Mouse (Mus musculus) cerebellum, adult 8-10 months (tissue): ENCODE results near the gene St8sia1.

Source experiments
- DNase-seq: peaks from one replicate; pipeline ENCODE4 v3.0.0; 2022

The St8sia1 gene

GRCm38 (mm10) chr6:142815513-142815912 lies 148.7 kb downstream of the St8sia1 start:
- DNase-seq: no peak

- DNase-seq: peak; percentile 84
Observed at GRCm38 (mm10) chr6:142814495-142814921, 149.7 kb downstream of the St8sia1 start.

DNA sequence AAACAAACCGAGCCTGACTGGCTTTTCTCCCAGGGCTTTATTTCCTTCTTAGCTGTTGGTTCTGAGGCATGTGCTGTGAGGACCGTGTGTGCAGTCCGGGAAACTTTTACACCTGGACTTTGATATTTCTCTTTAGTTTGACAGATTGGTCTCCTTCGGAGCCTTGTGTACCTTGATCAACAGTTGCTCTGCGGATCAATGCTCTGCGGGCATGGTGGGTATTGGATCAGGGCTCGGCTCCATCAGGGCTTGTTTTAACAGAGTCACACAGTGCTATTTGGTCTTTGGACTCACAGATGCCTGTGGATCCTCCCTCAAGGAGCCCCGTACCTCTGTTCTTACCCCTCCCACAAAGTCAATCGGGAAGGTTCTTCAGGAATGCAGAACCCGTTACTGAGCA lies 150.2 kb downstream of the St8sia1 start:
- DNase-seq: no peak

DNA sequence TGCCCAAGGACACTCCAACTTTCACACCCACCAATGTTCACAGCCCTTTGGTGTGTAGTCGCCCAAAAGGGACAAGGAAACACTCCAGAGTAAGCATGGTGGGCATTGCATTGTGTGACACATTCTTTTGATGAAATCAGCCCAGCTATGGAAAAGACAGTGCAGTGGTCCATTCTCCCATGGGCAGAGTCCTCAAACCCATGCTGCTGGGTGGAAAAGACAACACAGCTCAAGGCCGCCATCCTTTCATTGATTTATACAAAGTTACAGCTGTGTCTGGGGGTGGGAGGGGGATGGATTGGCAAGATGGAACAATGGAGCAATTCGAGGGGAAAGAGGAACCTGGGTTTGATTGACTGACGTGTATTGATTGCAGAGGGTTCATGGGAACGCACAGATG lies 151.3 kb downstream of the St8sia1 start:
- no peak for DNase-seq

GRCm38 (mm10) chr6:142810239-142810638 lies 154.0 kb downstream of the St8sia1 start:
- no peak for DNase-seq

DNA sequence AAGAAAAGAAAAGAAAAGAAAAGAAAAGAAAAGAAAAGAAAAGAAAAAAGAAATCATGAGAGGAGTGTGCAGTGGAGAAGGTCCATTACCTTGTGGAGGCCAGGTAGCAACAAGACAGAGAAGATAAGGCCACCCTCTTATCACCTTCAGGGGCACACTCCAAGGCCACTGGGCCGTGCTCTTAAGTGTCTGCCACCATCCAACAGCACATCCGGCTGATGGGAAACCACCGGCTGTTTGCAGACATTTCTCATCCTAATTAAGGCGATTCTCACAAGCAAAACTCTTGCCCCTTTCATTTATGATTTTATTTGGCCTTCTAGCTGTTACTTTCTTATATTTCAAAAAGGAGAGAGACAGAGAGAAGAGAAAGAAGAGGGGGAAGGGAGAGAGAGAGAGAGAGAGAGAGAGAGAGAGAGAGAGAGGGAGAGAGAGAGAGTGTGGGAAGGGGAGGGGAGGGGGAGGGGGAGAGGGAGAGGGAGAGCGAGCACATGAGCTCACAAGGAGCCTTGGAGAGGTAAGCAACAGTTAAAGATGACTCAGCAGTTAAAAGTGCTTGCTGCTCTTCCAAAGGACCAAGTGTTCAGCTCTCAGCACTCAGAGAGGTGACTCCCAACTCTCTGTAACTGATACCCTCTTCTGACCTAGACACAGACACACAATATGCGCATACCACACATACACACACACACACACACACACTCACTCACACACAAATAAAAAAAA lies 154.7 kb downstream of the St8sia1 start:
- no peak for DNase-seq

- DNase-seq: no peak
Observed at GRCm38 (mm10) chr6:142806326-142806725, 157.9 kb downstream of the St8sia1 start.

DNA sequence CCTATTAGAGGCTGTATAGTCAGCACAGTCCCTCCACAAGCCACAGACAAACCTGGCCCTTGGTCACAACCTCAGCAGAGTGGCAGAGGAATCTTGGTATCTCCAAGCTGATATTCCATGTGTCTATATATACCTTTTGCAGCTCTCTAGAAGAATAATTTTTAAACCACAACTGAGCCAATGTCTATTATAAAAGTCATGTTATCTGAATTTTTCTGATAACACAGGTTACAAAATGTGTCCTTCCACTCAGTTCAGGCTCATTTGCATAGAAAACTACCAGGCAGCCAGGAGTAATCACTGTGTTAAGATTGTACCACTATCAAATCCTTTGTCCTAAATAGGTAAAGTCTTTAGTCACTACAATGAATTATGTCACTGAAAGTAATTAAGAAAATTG lies 159.8 kb downstream of the St8sia1 start, which contains the start of gene Sult6b2:
Gene Sult6b2, minus strand, starts transcription at position 101 of the 400 bp plus-strand sequence.
- no peak for DNase-seq

DNA sequence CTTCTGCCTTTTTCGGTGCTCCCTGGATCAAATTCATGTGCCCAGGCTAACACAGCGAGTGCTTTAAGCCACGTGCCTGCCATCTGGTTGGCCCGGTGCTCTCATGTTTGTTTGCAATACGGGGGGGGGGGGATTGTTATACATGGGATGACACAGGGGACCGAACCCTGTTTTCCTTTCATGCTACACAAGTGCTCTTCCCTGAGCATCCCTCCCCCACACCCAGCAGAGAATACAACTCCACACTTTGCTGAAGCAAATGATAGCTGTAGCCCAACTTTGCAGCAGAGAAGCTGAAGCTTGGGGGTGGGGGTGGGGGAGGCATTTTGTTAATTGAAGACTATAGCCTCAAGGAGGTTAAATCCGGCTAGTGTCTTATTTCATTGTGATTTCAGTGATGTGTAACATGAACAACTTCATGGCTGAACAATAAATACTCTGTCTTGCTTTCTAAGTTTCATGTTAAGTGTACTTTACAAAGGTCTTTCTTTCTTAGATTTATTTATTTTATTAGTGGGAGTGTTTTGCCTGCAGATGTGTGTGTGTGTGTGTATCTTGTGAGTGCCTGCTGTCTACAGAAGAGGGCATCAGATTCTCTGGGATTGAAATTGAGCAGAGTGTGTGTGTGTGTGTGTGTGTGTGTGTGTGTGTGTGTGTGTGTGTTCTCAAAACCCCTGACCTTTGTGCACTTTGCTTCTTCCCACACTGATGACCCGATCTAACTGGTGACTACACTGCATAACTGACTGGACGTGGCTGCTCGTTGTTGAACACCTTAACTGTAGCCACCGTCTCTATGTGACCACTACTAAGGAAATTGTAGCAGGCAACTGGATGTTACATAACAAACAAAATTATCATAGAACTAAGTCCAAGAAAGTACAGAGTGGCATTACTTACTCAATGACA lies 161.4 kb downstream of the St8sia1 start:
- DNase-seq: no peak

- no peak for DNase-seq
Observed at GRCm38 (mm10) chr6:142801687-142802086, 162.6 kb downstream of the St8sia1 start.

GRCm38 (mm10) chr6:142799704-142800374 lies 164.4 kb downstream of the St8sia1 start:
- DNase-seq: no peak

DNA sequence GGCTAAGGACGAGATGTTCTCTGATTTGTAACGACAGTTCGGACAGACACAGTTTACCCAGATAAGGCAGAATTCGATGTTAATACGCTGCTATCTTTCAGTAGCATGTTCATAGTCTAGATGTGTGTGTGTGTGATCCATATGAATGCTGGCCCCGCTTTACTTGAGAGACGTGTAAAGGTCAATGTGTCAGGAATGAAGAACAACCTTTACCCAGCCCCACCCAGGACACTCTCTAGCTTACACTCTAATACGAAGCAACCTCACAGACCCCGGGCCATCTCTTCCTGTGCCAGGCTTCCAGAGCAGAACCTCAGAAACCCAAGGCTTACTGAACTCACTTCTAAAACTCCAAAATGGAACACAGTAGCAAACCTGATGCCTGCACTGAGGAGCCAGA lies 165.4 kb downstream of the St8sia1 start:
- no peak for DNase-seq

GRCm38 (mm10) chr6:142797996-142798395 lies 166.3 kb downstream of the St8sia1 start:
- DNase-seq: no peak

DNA sequence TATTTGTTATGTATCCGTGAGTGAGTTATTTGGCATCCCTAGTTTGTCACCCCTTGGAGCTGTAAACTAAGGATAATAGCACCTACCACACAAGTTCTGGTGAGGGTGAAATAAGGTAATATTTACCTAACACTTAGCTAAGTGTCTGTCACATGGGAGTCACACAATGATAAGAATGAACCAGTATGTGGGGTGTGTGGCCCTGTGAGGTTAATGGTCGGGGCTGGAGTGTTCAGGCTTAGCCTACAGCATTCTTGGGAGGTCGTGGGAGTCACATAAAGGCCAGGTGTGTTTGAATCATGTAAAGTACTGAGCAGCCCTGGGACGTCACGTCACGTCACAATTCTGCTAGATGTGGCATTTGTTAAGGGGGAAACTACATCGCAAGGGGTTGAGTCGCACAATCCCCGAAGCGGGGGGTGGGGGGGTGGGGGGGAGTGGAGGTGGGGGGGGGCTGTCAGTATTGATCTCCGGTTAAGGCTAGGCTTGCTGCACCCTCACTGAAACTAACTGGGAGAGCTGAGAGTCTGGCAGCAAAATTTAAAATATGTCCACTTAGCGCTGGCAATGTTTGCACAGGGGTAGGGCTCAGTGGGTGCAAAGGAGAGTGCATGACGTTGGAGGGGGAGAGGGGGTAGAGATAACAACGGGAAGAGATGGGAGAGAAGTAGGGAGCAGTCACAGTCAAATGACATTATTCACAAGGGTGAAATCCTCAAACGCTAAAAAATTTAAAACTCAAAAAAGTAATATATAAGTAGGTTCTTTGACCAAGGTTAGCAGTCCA lies 168.4 kb downstream of the St8sia1 start:
- no peak for DNase-seq

DNA sequence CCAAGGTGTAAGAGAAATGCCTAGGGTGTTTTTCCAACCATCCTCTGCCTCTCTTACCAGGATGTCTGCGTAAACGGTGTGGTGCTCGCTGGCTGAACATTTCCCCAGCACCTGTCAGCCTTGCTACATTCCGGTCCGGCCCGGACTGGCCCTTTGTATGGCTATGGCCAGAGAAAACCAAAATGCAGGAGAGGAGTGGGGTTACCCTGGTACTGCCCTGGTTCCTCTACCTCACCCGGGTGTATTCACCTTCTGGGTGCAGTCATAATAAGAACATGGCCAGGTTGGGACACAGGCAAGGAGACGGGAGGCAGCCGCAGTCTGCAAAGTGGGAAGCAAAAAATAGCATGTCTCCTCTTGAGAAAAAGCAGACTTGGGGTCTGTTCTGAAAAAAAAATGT lies 169.2 kb downstream of the St8sia1 start:
- no peak for DNase-seq

DNA sequence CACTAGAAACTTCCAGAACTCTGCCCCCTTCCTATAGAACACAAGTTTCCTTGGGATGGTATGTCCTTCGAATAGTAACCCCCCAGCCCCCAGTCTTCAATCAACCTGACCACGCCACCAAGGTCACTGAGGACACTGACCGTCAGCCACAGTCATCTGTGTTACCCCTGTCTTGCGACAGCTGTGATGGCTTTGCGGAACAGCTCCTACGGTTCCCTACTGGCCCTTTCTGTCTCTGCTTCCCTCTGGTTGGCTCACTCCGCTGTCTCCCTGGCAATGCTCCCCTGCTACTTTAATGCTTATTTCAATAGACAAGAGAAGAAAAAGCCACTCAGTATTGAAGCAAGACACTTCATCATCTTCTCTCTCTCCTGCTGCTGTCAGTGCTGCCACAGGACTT lies 170.8 kb downstream of the St8sia1 start:
- no peak for DNase-seq

- DNase-seq: no peak
Observed at GRCm38 (mm10) chr6:142792241-142792968, 171.8 kb downstream of the St8sia1 start.

DNA sequence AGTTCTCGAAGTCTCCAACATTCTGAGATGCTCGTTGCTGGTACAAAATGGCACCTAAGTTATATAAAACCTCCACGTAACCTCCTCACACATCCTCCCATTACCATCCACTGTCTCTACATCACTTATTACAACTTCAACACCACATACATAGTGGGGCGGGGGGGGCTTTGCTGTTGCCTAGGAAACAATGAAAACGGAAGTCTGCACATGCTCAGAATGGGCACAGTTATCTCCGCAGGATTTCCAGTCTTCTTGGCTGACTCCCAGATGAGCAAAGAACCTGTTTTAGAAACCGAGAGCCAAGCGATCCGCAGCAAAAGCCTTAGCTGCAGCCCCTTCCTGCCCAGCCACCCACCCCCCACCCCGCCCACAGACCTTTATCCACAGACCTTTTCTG lies 174.5 kb downstream of the St8sia1 start:
- DNase-seq: no peak

- DNase-seq: no peak
Observed at GRCm38 (mm10) chr6:142788042-142788987, 175.9 kb downstream of the St8sia1 start.

GRCm38 (mm10) chr6:142786106-142786505 lies 178.1 kb downstream of the St8sia1 start:
- no peak for DNase-seq

- DNase-seq: peak; percentile 53
Observed at GRCm38 (mm10) chr6:142785343-142785742, 178.9 kb downstream of the St8sia1 start.
